Comparison of ENCODE assay signal across 8 mouse cellular contexts in the genomic region with DNA sequence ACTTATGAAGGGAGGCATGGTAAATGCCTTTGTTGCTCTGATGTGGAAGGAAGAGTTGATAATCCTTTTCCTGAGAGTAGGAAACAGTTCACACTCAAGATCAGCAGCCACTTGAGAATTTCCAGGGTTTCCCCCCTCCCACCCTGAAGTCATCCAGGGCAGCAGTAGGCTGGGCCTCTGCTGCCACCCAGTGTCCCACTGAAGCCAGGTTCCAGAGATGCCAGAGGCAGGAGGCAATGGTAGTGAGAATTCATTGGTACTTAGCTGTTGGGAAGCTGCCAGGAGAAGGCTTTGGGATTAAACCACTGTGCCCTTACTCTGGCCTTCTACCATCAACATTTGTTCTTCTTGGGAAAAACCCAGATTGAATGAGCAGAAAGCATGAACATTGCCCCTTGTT. TPM values are rescaled to one million over a fixed set of nuclear protein-coding genes. Genes with fewer than 3 reads are reported as not detected.
DNase-seq lines count a peak whose midpoint lies in the region; ATAC-seq lines count a peak whose summit lies in the region.

No protein-coding gene starts in this region.

- DNase-seq in frontal cortex, postnatal 36 days (ENCODE audit: low spot score in 2 of 2): peak; percentile 25 to 53
- no peak for DNase-seq in frontal cortex, postnatal 14 days (ENCODE audit: low spot score in 2 of 2)
- DNase-seq in layer of hippocampus, postnatal 10 days (ENCODE audit: low spot score in 2 of 2): peak; percentile 34 to 36
- DNase-seq in layer of hippocampus, adult 8-10 months (ENCODE audit: low spot score in 2 of 2): no peak
- peak; percentile 25 for DNase-seq in R1 (ENCODE audit: low read depth, low spot score)
- no peak for DNase-seq in retina, embryonic 14.5 days (ENCODE audit: low spot score)
- no peak for DNase-seq in spleen, postnatal 36 days (ENCODE audit: low spot score in 2 of 2)

- ATAC-seq in megakaryocyte progenitor cell, adult 5-6 weeks (replicated peaks; ENCODE audit: poor library complexity): peak; percentile 71

RNA-seq across cellular contexts. Expression of gene Pitrm1, which starts 18.9 kb away (rescaled TPM):
- total RNA-seq in layer of hippocampus, postnatal 10 days (2021): 10 to 100 TPM; 57.9 to 60.6 TPM
- 10 to 100 TPM; 53.1 to 62.8 (median 60.0) TPM for total RNA-seq in layer of hippocampus, adult 8-10 months (2022)
- total RNA-seq in megakaryocyte progenitor cell, adult 5-6 weeks (2015): 90.5 and 99.9 TPM in 2 replicates
- 75.1 and 87.5 TPM in 2 replicates for total RNA-seq in megakaryocyte progenitor cell, adult 5-6 weeks (2017)

Comparison
In these comparisons a context has a peak if more than half of its experiments do, and no peak if none do; other contexts are left out.
1. DNase-seq: peak in frontal cortex, postnatal 36 days (2 of 2), layer of hippocampus, postnatal 10 days (2 of 2) and R1 (single experiment); none in frontal cortex, postnatal 14 days (0 of 2), layer of hippocampus, adult 8-10 months (0 of 2), retina, embryonic 14.5 days (single experiment) and spleen, postnatal 36 days (0 of 2).